Mouse (Mus musculus): ENCODE measurements around the gene Retreg1. TPM values are rescaled to one million over a fixed set of nuclear protein-coding genes. Genes with fewer than 3 reads are reported as not detected.

The Retreg1 gene
- total and polyA plus RNA-seq, 2 experiments from 2014 or later = 28.0 to 29.0 TPM

- H3K9ac ChIP-seq (replicated peaks; ENCODE audit: low read length, poor library complexity, severe bottlenecking) = no peak overlapping the region
- ATAC-seq (ENCODE audit: low FRiP score) (no peak), DNase-seq (ENCODE audit: low spot score) (no peak)
- H3K4me3 ChIP-seq (ENCODE audit: low read depth, low read length) = no peak overlapping the region
- no peak overlapping the region for H3K4me2 ChIP-seq (ENCODE audit: low read depth, low read length, poor library complexity, severe bottlenecking)
- H3K36me3 ChIP-seq (ENCODE audit: insufficient read depth, low read length) = no peaks in the 10 kb centered on the region
- no peaks in the 10 kb centered on the region for H3K9me3 ChIP-seq (ENCODE audit: low read length)
- no peak for TF ChIP-seq CTCF (IDR thresholded peaks at IDR 0.05)
- 90% methylated on average over 6 of the region's 6 CpGs for WGBS
- H3K4me1 ChIP-seq (ENCODE audit: insufficient read depth, low read length) = no peaks in the 10 kb centered on the region
- H3K27ac ChIP-seq (ENCODE audit: low read depth, low read length) = no peak overlapping the region
- no peaks in the 10 kb centered on the region for H3K27me3 ChIP-seq (ENCODE audit: insufficient read depth, low read length)
Observed at GRCm38 (mm10) chr15:25866106-25866505, 23.1 kb downstream of the Retreg1 start.

- Histone ChIP-seq H3K4me2 (ENCODE audit: low read depth, low read length, poor library complexity, severe bottlenecking) (no peak overlapping the region), H3K9me3 (ENCODE audit: low read length) (no peaks in the 10 kb centered on the region), H3K27ac (ENCODE audit: low read depth, low read length) (no peak overlapping the region), H3K9ac (replicated peaks; ENCODE audit: low read length, poor library complexity, severe bottlenecking) (no peak overlapping the region), H3K36me3 (ENCODE audit: insufficient read depth, low read length) (no peaks in the 10 kb centered on the region), H3K4me3 (ENCODE audit: low read depth, low read length) (no peak overlapping the region), H3K4me1 (ENCODE audit: insufficient read depth, low read length) (no peaks in the 10 kb centered on the region), H3K27me3 (ENCODE audit: insufficient read depth, low read length) (no peaks in the 10 kb centered on the region)
- DNase-seq (ENCODE audit: low spot score) (no peak), ATAC-seq (ENCODE audit: low FRiP score) (no peak)
- no peak for TF ChIP-seq CTCF (IDR thresholded peaks at IDR 0.05)
- 69% methylated on average over 5 of the region's 5 CpGs for WGBS
Observed at GRCm38 (mm10) chr15:25869129-25869528, 26.1 kb downstream of the Retreg1 start.

- Histone ChIP-seq H3K9ac (replicated peaks; ENCODE audit: low read length, poor library complexity, severe bottlenecking) (no peak overlapping the region), H3K27ac (ENCODE audit: low read depth, low read length) (no peak overlapping the region), H3K4me2 (ENCODE audit: low read depth, low read length, poor library complexity, severe bottlenecking) (no peak overlapping the region), H3K27me3 (ENCODE audit: insufficient read depth, low read length) (no peaks in the 10 kb centered on the region), H3K9me3 (ENCODE audit: low read length) (no peaks in the 10 kb centered on the region), H3K4me1 (ENCODE audit: insufficient read depth, low read length) (no peaks in the 10 kb centered on the region), H3K4me3 (ENCODE audit: low read depth, low read length) (no peak overlapping the region), H3K36me3 (ENCODE audit: insufficient read depth, low read length) (no peaks in the 10 kb centered on the region)
- TF ChIP-seq CTCF (IDR thresholded peaks at IDR 0.05) = no peak
- 96% methylated on average over 7 of the region's 7 CpGs for WGBS
- ATAC-seq (ENCODE audit: low FRiP score) = no peak
- DNase-seq (ENCODE audit: low spot score) = no peak
Observed at GRCm38 (mm10) chr15:25871470-25871869, 28.5 kb downstream of the Retreg1 start.

- TF ChIP-seq CTCF (IDR thresholded peaks at IDR 0.05) = no peak
- Histone ChIP-seq H3K9ac (replicated peaks; ENCODE audit: low read length, poor library complexity, severe bottlenecking) (no peak overlapping the region), H3K4me2 (ENCODE audit: low read depth, low read length, poor library complexity, severe bottlenecking) (no peak overlapping the region), H3K4me3 (ENCODE audit: low read depth, low read length) (no peak overlapping the region), H3K4me1 (ENCODE audit: insufficient read depth, low read length) (no peaks in the 10 kb centered on the region), H3K27me3 (ENCODE audit: insufficient read depth, low read length) (no peaks in the 10 kb centered on the region), H3K27ac (ENCODE audit: low read depth, low read length) (no peak overlapping the region), H3K9me3 (ENCODE audit: low read length) (no peaks in the 10 kb centered on the region), H3K36me3 (ENCODE audit: insufficient read depth, low read length) (no peaks in the 10 kb centered on the region)
- WGBS = 73% methylated on average over 9 of the region's 9 CpGs
- DNase-seq (ENCODE audit: low spot score) = no peak
- no peak for ATAC-seq (ENCODE audit: low FRiP score)
Observed at GRCm38 (mm10) chr15:25872118-25872517, 29.1 kb downstream of the Retreg1 start.

GRCm38 (mm10) chr15:25872657-25873056 lies 29.7 kb downstream of the Retreg1 start:
- TF ChIP-seq CTCF (IDR thresholded peaks at IDR 0.05) = no peak
- DNase-seq (ENCODE audit: low spot score) = no peak
- no peak overlapping the region for H3K27ac ChIP-seq (ENCODE audit: low read depth, low read length)
- no peaks in the 10 kb centered on the region for H3K27me3 ChIP-seq (ENCODE audit: insufficient read depth, low read length)
- no peaks in the 10 kb centered on the region for H3K36me3 ChIP-seq (ENCODE audit: insufficient read depth, low read length)
- H3K4me1 ChIP-seq (ENCODE audit: insufficient read depth, low read length) = no peaks in the 10 kb centered on the region
- 89% methylated on average over 9 of the region's 9 CpGs for WGBS
- no peak overlapping the region for H3K4me3 ChIP-seq (ENCODE audit: low read depth, low read length)
- H3K9ac ChIP-seq (replicated peaks; ENCODE audit: low read length, poor library complexity, severe bottlenecking) = no peak overlapping the region
- H3K4me2 ChIP-seq (ENCODE audit: low read depth, low read length, poor library complexity, severe bottlenecking) = no peak overlapping the region
- H3K9me3 ChIP-seq (ENCODE audit: low read length) = no peaks in the 10 kb centered on the region
- no peak for ATAC-seq (ENCODE audit: low FRiP score)

GRCm38 (mm10) chr15:25873536-25873935 lies 30.6 kb downstream of the Retreg1 start:
- WGBS = 92% methylated on average over 1 of the region's 1 CpGs
- no peak overlapping the region for H3K4me3 ChIP-seq (ENCODE audit: low read depth, low read length)
- TF ChIP-seq CTCF (IDR thresholded peaks at IDR 0.05) = no peak
- no peaks in the 10 kb centered on the region for H3K9me3 ChIP-seq (ENCODE audit: low read length)
- no peaks in the 10 kb centered on the region for H3K4me1 ChIP-seq (ENCODE audit: insufficient read depth, low read length)
- no peak overlapping the region for H3K9ac ChIP-seq (replicated peaks; ENCODE audit: low read length, poor library complexity, severe bottlenecking)
- no peaks in the 10 kb centered on the region for H3K27me3 ChIP-seq (ENCODE audit: insufficient read depth, low read length)
- no peak for DNase-seq (ENCODE audit: low spot score)
- ATAC-seq (ENCODE audit: low FRiP score) = no peak
- H3K4me2 ChIP-seq (ENCODE audit: low read depth, low read length, poor library complexity, severe bottlenecking) = no peak overlapping the region
- no peaks in the 10 kb centered on the region for H3K36me3 ChIP-seq (ENCODE audit: insufficient read depth, low read length)
- H3K27ac ChIP-seq (ENCODE audit: low read depth, low read length) = no peak overlapping the region

Measured in midbrain, postnatal 0 days (tissue).